Mouse (Mus musculus) midbrain, postnatal 0 days (tissue): Measurements from ENCODE around the gene Slc39a2. TPM values are rescaled to one million over a fixed set of nuclear protein-coding genes. Genes with fewer than 3 reads are reported as not detected.
"Not testable (repeated sequence)": the region's sequence is repeated elsewhere in the genome, so short reads cannot be mapped to it uniquely, and the experiment has no call there.

Source experiments
- ATAC-seq: fragments of 200-750 bp; cut with Nextera tagmentation; 2 replicates; pipeline ENCODE4 v1.8.0; 2017; ENCODE audit warnings: moderate number of reproducible peaks, mild to moderate bottlenecking, moderate TSS enrichment, moderate library complexity; ENCODE audit not compliant: low FRiP score
- DNase-seq: peaks from one replicate; pipeline ENCODE4 v3.0.0-alpha.2; 2015; ENCODE audit warnings: low spot score
- H3K27ac ChIP-seq: fragments of 300-500 bp; sonication (generic); 2 replicates; pipeline ENCODE4 v1.5.1; 2014; ENCODE audit warnings: low read depth, mild to moderate bottlenecking, low read length, mixed read lengths
- H3K27me3 ChIP-seq: fragments of 300-500 bp; sonication (generic); 2 replicates; pipeline ENCODE4 v1.6.1; 2014; ENCODE audit warnings: low read length, control low read depth, mixed read lengths; ENCODE audit not compliant: insufficient read depth
- H3K36me3 ChIP-seq: fragments of 300-500 bp; sonication (generic); 2 replicates; pipeline ENCODE4 v1.6.1; 2014; ENCODE audit warnings: low read length, control low read depth, mixed read lengths; ENCODE audit not compliant: insufficient read depth
- H3K4me1 ChIP-seq: fragments of 300-500 bp; sonication (generic); 2 replicates; pipeline ENCODE4 v1.6.1; 2014; ENCODE audit warnings: mild to moderate bottlenecking, control low read depth, antibody characterized with exemption, low read length, mixed read lengths; ENCODE audit not compliant: insufficient read depth
- H3K4me2 ChIP-seq: fragments of 300-500 bp; sonication (generic); 2 replicates; pipeline ENCODE4 v1.6.1; 2014; ENCODE audit warnings: low read depth, mild to moderate bottlenecking, low read length, mixed read lengths; ENCODE audit not compliant: poor library complexity, severe bottlenecking
- H3K4me3 ChIP-seq: fragments of 300-500 bp; sonication (generic); 2 replicates; pipeline ENCODE4 v1.5.1; 2014; ENCODE audit warnings: low read depth, mild to moderate bottlenecking, low read length, moderate library complexity
- H3K9ac ChIP-seq: fragments of 300-500 bp; sonication (generic); replicated peaks from 2 replicates; pipeline ENCODE4 v1.6.1; 2014; ENCODE audit warnings: mild to moderate bottlenecking, low read length, moderate library complexity, mixed read lengths; ENCODE audit not compliant: poor library complexity, severe bottlenecking
- H3K9me3 ChIP-seq: fragments of 300-500 bp; sonication (generic); 2 replicates; pipeline ENCODE4 v1.6.1; 2016; ENCODE audit warnings: low read length, control low read depth
- CTCF ChIP-seq: IDR thresholded peaks from 2 replicates; pipeline ENCODE4 v1.5.1; 2016; ENCODE audit warnings: antibody characterized with exemption, mild to moderate bottlenecking
- WGBS: fragments of 180-500 bp; shearing (Covaris S2); extraction: QIAGEN DNeasy Blood & Tissue Kit; methylation state at CpG from one replicate; pipeline ENCODE4 v1.1.7; 2014; 5-methylcytosine and 5-hydroxymethylcytosine counted together
- polyA plus RNA-seq: library from polyadenylated mRNA; unstranded; fragments of >200 nt; fragmentation: Nextera tagmentation; extraction: Ambion mirVana; gene quantifications from 2 replicates; pipeline ENCODE4 v1.2.1, GENCODE M21; 2015
- total RNA-seq: library from RNA; depleted of rRNA; stranded (reverse); fragments of >200 nt; gene quantifications from 2 replicates; pipeline ENCODE4 v1.2.3, GENCODE M21; 2014; rRNA removed

Slc39a2 gene
- total RNA-seq (2.7 and 3.2 TPM in 2 replicates), polyA plus RNA-seq (0.70 and 0.84 TPM in 2 replicates)

DNA sequence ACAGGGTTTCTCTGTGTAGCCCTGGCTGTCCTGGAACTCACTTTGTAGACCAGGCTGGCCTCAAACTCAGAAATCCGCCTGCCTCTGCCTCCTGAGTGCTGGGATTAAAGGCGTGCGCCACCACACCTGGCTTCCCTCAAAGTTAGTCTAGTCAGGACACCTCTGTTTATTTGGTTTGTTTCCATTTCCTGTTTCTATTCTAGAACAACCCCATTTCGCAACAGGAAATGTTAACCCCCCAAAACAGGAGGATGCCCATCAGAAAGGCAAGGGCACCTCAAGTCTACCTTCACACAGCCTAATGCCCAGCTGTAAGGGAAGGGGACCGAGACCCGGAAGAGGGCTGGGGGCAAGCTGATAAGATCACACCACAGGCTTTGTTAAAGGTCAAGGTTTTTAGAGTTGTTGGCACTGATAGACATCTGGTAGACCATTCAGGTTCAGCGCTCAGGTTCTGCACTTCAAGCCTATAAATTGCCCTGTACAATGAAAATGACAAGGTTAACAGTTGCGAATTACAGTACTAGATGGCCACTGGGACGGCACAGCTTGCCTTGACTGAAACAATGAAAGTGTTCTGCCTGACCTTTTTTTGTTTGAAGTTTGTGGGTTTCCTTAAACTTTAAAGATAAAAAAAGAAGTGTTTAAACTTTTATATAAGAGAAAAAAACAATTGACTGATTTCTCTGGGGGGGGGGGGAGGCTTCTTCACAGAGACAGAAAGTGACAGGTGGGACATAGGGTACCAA lies at the start of gene Slc39a2:
Slc39a2 (plus strand) TSS at position 699 of the 749 bp plus-strand sequence.
- H3K27ac ChIP-seq: no peak within 1 kb of the TSS
- no peak within 1 kb of the TSS for H3K9ac ChIP-seq
- H3K36me3 ChIP-seq: peaks cover 43% of the 10 kb centered on the region
- H3K9me3 ChIP-seq: no peaks in the 10 kb centered on the region
- TF ChIP-seq CTCF: no peak
- WGBS: 93% methylated on average over 8 of the region's 9 CpGs
- no peaks in the 10 kb centered on the region for H3K27me3 ChIP-seq
- DNase-seq: no peak
- no peak for ATAC-seq
- H3K4me2 ChIP-seq: no peak within 1 kb of the TSS
- H3K4me3 ChIP-seq: no peak within 1 kb of the TSS
- H3K4me1 ChIP-seq: no peaks in the 10 kb centered on the region

DNA sequence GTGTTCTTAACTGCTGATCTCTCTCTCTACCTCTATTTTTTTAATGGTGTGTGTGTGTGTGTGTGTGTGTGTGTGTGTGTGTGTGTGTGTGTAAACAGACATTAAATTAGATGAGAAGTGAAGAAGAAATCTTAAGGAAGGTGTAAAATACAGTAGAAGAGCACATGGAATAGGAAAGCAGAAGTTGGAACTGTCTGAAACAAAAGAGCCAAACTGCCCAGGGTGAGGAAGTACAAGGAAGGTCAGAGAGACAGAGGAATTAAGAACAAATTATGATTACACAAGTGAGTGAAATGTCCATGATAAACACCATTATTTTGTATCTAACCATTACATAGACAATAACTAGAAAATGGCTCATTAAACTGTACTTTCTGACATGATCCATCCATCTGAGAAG lies 48.8 kb upstream of the Slc39a2 start:
- no peaks in the 10 kb centered on the region for H3K36me3 ChIP-seq
- H3K4me2 ChIP-seq: no peak overlapping the region
- H3K4me3 ChIP-seq: no peak overlapping the region
- TF ChIP-seq CTCF: no peak
- ATAC-seq (no peak), DNase-seq (no peak)
- H3K27ac ChIP-seq: no peak overlapping the region
- H3K27me3 ChIP-seq: no peaks in the 10 kb centered on the region
- no peaks in the 10 kb centered on the region for H3K9me3 ChIP-seq
- H3K9ac ChIP-seq: no peak overlapping the region
- no peaks in the 10 kb centered on the region for H3K4me1 ChIP-seq

DNA sequence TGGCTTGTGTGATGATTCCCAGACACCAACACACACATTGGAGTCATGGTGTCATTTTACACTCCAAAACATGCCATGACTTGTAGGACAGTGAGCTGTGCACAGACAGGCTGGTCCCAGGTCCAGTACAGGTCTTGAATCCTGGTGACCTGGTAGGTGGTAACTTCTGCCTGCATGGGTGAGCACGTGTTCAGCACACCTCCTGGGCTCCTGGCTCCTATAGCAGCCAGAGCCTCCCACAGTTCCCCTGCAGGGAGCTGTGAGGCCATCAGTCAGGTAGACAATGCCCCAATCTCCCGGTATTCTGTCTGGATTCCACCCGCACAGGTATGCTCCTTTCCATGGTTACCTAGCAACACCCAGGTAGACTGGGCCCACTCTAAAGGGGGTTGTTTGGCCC lies 46.1 kb upstream of the Slc39a2 start:
- Histone ChIP-seq H3K9me3 (no peaks in the 10 kb centered on the region), H3K27me3 (no peaks in the 10 kb centered on the region), H3K4me2 (no peak overlapping the region), H3K4me3 (no peak overlapping the region), H3K36me3 (no peaks in the 10 kb centered on the region), H3K9ac (no peak overlapping the region), H3K27ac (no peak overlapping the region), H3K4me1 (no peaks in the 10 kb centered on the region)
- no peak for DNase-seq
- TF ChIP-seq CTCF: no peak
- no peak for ATAC-seq
- WGBS: 62% methylated on average over 3 of the region's 3 CpGs

DNA sequence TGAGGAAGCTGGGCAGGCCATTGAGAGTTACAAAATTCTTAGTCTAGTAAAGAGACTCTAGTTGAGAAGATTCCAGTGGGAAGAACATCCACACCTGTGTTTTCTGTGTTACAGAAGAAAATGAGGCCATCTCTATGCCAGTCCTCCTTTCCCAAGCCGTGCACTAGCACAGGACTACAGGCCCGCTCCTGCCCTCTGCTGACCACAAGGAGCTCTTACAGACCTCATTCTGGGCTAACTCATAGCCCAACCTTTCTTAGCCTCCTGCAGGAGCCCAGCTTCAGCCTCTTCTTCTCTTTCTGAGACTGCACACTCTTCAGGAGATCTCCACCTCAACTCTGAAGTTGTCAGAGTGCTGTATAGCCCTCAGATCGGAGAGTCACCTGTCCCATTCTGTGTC lies 41.7 kb upstream of the Slc39a2 start:
- not testable (repeated sequence) for H3K9ac ChIP-seq, H3K27me3 ChIP-seq, H3K9me3 ChIP-seq, H3K36me3 ChIP-seq, H3K4me3 ChIP-seq, H3K27ac ChIP-seq, H3K4me1 ChIP-seq, H3K4me2 ChIP-seq
- 45% methylated on average over 3 of the region's 3 CpGs for WGBS
- ATAC-seq: 0 out of 2 replicates have a peak, but pooled peaks have one; percentile 60
- peak; percentile 43 for DNase-seq
- TF ChIP-seq CTCF: peak; percentile 60

DNA sequence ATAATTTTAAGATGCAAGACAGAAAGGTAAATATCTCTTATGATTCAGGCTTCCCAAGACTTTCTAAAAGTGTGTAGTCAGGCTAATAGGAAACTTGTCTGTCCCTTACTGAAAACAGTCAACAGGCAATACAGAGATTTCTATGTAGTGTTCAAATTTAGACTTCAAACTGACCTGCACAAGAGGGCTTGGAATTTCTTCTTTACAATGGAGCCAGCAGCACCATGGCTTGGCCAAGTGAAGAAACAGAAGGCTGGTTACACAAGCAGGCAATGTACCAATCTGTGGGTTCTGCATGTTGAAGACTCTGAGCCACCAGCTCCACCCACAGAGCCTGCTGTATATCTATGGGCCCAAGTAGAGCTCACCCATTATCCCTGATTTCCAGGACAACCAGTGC lies 39.3 kb upstream of the Slc39a2 start, which contains the start of gene Ear6:
Ear6 (plus strand) TSS at position 301 of the 400 bp plus-strand sequence.
- Histone ChIP-seq H3K4me3 (no peak within 1 kb of the TSS), H3K27me3 (no peaks in the 10 kb centered on the region), H3K4me2 (no peak within 1 kb of the TSS), H3K36me3 (no peaks in the 10 kb centered on the region), H3K4me1 (no peaks in the 10 kb centered on the region), H3K9ac (no peak within 1 kb of the TSS), H3K27ac (no peak within 1 kb of the TSS), H3K9me3 (no peaks in the 10 kb centered on the region)
- TF ChIP-seq CTCF: no peak
- no peak for DNase-seq
- no peak for ATAC-seq

DNA sequence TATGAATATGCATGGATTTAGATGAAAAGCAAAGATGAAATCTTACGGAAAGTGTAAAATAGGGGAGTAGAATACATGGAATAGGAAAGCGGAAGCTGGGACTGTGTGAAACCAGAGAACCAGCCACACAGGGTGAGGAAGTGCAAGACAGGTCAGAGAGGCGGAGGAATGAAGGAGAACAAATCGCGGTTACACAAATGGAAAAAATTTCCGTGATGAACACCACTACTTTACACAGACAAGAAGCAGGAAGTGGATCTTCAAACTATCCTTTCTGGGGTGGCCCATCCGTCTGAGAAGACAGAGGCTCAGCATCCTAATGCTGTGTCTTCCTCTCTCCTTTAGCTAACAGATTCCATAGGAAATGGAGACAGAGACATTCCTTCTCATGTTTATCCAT lies 37.4 kb upstream of the Slc39a2 start:
- WGBS: 81% methylated on average over 7 of the region's 7 CpGs
- not testable (repeated sequence) for H3K9me3 ChIP-seq, DNase-seq, H3K27ac ChIP-seq, ATAC-seq, H3K4me2 ChIP-seq, H3K9ac ChIP-seq, H3K4me3 ChIP-seq, H3K27me3 ChIP-seq, H3K36me3 ChIP-seq, H3K4me1 ChIP-seq
